Mouse (Mus musculus) spleen, postnatal 10 days (tissue): ENCODE measurements at regions not wholly inside any gene's neighbourhood (a gene's known extent, or its start where the extent isn't known, plus 50 kb on each side); places are given as distances from the start of the nearest gene placed in this dataset.

Experiments
- DNase-seq, 2 experiments: peaks; one replicate each; pipeline ENCODE4 v3.0.0; 2021 to 2022; ENCODE audit warnings: low spot score in 2 of 2

DNA sequence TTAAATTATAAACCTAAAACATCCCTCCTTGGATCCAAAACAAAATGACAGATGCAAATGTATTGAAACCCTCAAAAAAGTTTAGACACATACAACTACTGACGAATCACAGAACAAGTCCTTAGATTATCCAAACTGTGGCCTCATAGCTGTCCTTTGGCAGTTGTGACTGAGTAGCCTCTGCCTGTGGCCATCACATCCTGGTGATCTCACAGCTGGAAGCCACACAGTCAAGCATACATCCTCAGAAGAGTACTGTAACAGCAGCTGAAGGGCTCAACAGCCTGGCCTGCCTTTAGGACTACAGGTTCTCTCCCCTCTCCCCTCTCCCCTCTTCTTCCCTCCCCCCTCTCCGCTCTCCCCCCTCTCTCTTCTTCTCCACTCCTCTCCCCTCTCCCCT lies 80.0 kb upstream of the Thbs1 start:
- no peak for DNase-seq

DNA sequence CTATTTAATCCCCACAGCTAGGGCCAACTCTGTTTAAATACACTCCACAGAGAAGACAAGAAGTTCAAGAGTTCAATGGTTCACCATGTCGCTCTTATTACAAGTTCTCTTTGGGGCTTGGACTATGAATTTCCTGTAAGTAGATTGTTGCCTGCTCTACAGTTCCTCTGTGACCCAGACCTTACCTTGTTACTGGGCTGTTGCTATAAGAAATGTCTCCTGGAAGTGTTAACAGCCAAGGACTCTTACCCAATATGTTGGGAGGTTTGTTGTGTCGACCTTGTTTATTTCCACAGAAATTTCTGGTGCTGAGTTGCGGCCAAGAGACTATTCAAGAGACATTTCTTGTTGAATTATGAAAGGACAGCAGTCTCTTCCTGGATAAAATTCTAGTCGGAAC lies 78.3 kb upstream of the Thbs1 start:
- no peak for DNase-seq

DNA sequence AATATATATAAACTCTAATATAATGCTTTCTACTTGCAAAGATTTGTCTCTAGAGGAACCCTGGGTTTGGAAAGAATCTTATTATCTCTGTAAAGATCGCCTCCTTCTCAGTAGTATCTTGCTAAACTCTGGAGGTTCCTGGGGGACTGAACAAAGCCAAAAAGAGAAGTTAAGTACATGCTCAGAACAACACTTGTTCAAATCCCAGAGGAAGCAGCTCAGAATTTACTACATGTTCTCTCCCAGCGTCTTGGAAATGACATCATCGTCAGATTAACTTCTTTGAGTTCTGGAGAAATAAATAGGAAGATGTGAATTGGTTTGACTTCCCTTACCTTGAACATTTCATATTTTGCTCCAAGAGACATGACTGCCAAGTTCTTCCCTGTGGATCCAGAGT lies 77.7 kb upstream of the Thbs1 start:
- no peak for DNase-seq

DNA sequence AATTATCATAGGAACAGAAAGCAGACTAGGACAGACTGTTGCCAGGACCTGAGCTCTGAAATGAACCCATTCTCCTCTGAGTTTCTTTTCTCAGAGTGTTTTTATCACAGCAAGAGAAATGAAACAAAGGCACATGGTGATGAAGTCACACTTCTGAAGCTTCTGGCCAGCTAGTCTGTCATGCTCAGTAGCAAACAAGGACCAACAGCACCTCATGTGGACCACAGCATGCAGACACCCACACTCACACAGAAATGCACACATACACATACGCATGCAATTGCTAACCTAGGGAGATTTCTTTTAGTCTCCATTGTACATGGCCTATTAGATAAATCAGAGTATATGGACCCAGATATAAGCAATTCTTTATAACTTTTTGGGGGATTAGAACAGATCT lies 76.3 kb upstream of the Thbs1 start:
- no peak for DNase-seq

DNA sequence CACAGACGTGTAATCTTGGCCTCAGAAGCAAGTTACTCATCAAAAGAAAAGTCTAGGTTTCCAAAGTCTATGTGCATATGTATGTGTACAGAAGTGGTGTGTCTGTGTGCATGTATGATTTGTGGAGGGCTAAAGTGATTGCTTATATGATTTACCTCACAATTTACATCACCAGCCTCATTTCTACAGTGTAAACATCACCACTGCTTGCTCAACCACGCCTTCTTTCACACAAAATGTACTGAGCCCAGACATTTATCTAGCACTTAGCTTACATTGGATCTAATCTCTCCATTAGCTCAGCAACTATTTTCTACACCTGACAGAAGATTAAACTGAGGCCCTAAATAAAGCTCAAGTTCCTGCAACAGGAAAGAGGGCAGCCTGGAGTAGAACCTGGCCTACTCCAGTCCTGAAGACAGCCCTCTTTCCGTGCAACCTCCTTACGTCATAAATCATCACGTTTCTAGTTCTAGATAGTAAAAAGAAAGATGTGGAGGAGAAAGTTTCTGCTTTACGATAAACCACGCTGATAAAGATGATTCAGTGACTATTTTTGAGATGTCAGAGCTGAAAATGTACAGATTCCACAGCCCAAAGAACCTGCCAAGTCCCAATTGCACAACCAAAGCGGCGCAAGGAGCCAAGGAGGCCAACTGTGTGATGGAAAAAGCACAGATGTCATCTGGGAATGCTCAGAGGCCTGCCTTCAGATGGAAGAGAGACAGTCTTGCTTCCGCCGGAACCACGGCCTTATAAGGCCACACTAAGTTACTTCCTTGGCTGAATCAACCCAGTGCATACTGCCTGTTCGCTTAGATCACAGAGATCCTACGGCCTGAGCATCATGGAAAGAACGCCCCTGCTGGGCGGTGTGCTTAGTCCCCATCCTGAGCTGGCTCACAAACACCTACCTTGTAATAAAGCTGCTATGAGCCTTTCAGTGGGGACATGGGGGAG lies 72.5 kb upstream of the Thbs1 start:
- DNase-seq = no peak

DNA sequence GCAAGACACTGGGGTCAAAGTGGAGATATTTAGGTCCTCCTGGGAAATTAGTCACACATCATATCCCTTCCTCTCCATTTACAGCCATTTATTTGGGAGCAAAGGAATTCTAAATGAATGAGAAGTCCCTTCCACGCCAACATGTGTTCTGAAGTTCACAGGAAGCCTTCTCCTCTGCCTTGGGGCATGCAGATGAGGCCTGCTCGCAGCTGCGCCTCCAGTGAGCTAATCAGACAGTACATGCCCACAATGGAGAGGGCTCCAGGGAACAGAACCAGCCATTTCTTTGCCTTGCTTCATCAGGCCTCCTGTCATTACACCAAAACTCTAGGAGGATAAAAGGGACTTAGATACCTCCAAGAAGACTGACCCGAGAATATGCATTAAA lies 71.9 kb upstream of the Thbs1 start:
- no peak for DNase-seq

DNA sequence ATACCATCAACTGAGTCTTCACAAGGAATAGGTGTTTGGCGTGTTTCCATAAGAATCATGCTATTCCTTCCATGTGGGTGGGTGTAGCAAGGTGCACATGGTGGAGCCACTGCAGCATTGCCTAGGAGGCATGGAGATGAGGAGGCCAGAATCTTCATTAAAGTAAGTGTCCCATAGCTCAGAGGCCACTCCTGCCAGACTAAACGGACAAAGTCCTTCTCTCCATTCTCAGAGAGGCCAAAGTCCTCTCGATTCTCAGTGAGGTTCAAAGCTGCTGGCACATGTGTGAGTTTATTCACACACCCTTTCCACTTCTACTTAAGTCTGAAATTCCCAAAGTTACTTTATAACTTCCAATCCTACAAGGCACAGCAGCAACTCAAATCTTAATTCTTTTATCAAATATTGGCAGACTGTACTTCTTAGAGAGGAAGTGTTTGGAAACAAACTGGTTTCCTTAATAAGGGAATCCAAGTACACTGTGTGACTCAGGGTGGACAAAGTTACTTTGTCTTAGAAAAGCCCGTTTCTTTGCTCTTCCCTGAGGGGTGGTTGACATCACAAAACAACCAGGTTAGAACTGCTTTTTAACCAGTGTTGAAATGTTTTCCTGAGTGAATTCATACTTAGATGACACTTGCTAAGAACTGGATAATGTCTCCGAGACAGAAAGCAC lies 69.2 kb upstream of the Thbs1 start:
- DNase-seq = no peak

DNA sequence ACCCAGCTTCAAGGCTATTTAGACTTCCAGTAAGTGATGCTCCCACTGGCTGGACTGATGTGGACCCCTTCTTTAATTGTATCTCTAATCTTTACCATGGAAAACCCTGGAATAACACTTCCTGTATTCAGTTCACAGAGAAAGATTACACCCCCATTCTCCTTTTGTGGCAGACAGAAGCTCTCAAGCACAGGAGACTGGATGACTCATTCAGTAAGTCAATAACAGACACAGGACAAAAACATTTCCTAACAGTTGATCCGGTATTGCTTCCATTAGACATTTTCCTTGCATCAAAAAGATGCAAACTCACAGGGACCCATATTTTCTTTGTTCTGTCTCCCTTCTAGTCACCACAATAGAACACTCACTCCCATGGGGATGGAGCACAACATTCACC lies 67.0 kb upstream of the Thbs1 start:
- no peak for DNase-seq

DNA sequence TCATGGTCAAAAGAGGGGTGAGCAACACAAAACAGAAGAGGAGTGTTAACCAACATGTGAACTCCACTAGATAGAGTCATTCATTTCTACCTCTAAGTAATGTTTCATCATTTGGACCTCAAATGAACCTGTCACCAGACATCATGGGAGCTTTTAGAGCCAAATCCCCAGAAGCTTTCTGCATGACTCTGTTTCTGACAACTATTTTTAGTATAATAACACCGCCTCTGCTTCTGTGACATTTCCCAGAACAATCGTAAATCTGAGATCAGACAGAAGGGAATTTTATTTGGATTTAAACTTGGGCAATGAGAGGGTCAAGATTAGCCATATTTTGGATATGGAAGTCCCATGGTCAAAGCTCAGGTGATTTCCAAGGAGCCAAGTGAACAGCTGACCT lies 61.4 kb upstream of the Thbs1 start:
- no peak for DNase-seq

DNA sequence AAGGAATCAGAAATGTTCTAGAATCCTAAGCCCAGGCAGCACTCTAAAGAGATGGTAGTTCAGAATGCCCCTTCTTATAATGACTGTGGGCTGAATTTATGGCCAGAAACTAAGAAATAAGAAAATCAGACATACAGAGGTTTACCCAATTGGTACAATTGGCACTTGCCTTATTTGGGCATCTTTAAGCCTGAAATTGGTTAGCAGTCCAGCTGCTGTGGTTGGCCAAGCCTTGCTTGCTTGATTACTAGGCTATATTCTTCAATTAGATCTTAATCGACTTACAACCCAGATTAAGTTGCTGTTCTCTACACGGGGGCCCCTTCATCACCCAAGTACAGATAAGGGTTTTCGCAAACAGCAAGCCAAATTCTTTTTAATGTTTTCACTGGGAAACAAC lies 60.1 kb upstream of the Thbs1 start:
- DNase-seq = no peak

DNA sequence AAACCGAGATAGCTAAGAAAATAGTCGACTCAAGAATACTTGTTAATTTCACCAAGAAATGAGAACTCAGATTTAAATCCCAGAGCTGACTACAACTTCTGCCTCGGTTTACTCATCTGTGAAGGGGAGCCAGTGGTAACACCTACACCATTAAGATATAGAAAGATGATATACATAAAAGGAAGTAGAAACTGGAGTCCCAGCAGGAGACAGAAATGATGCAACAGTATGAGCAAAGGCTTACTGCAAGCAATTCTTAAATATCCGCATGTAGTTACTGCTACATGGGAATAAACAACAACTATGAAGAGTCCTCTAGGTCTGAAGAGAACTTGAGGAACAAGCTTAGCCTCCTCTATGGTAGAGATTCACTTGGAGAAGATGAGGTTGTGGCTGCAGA lies 58.2 kb upstream of the Thbs1 start:
- no peak for DNase-seq

DNA sequence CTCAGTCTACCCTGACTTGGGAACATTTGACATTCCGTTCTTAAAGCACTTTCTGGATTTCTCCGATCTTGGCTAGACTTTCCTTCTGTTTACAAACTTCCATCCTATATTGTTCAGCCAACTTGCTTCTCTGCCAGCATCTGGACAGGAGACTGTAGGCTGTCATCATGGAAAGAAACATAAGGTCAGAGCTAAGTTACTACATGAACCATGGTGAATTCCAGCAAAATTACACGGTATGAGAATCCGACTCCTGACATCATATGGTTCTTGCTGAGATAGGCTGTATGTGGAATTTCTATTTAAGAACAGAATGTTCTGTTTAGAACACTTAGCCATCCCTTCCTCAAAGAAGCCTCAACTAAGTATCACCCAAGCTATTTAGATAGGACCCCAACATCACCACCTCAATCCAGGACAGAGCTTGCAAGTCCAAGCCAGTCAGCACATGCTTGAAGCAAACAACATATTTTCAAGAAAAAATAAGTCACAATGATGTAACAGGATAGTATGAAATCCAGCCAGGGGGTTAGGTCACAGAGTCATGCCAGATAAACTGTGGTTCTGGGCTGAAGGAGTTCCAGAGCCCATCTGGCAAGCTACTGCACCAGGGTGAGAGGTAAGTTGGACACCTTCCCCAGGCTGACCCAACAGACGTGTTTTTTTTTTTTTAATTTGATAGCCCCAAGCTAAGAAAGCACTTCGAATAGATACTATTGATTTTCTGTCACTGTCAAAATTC lies 52.9 kb upstream of the Thbs1 start:
- no peak for DNase-seq

DNA sequence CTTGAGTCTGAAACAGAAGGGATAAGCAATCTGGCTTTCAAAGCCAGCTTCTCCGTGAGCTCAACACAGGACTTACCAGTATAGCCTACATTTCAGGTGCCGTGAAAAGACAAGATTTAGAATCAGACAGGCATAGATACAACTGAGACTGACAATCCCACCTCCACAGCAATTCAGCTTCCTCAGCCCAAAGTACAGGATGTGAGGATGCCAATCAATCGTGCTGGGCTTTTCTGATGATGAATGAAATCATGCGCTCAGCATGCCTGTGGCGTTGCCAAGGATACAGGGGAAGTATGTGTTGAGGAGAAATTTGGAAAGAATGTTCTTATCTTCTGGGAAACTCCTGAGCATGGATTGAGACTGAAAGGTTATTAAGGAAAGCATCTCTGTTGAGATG lies 50.4 kb upstream of the Thbs1 start:
- no peak for DNase-seq
